Mouse (Mus musculus): ENCODE measurements around the gene Gm14569.

The Gm14569 gene

GRCm38 (mm10) chrX:36491730-36492129 lies at the start of gene Gm14569:
Gene Gm14569 (minus strand): TSS chrX:36491830.
- in situ Hi-C loops (cut with MboI; ENCODE audit: low sequenced_read_pairs) = no loop called here

- in situ Hi-C loops (cut with MboI; ENCODE audit: low sequenced_read_pairs) = no loop called here
These were observed 42.9 kb upstream of the Gm14569 start for GRCm38 (mm10) chrX:36534514-36534913.

DNA sequence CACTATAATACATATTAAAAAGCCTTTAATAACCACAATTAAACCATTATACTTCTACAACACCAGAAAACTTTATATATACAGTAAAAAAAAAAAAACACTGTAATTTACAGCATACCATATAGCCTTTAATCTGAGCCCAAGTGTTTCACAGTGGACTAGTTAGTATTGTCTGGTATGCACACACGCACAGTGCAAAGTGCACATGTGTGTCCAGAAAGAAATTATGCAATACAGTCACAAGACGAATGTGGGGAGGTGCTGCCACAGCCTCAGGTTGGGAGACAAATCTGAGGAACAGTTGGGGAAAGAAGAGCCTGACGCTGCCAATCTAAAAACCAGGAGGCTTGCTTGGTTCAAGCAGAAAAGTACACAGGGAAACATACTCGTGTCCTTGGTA lies 42.1 kb upstream of the Gm14569 start:
- in situ Hi-C loops (cut with MboI; ENCODE audit: low sequenced_read_pairs) = no loop called here

DNA sequence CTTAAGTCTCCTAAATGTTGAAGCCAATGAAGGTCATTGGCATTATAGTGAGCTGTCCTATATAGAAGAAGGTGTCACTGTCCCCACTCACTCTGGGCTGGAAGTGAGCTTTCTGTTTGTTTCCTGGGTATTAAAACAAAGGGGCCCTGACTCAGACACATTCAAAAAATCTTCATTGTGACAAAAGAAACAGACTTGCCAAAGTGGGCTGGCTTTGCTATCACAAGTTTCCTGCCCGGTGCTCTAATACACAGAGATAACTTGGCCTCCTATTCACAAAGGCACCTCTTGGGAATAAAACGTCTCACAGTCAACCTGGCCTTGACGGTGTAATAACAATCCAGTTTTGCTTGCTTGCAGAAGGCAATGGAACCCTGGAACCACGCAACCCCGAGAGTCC lies 38.6 kb upstream of the Gm14569 start:
- in situ Hi-C loops (cut with MboI; ENCODE audit: low sequenced_read_pairs) = no loop called here

DNA sequence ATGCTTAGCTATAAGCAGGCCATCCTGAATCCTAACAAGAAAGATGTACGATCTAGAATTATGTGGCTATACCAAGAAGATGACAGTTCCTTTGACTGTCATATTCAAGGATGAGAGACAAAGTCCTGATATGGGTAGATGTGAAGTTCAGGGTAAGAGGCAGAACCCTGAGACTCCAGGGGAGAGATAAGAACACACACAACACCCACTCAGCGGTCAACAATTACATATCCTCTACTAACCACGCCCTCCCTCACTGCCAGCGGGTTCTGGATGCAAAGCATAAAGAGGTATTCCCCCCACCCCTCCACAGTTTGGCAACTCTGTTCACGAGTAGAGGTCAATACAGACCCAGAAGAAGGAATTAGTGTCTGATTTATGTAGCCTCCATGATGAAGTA lies 32.1 kb upstream of the Gm14569 start:
- in situ Hi-C loops (cut with MboI; ENCODE audit: low sequenced_read_pairs) = loop anchor here (25.0 kb wide), 1 partner anchor 539 kb away; no protein-coding TSS in a partner anchor

DNA sequence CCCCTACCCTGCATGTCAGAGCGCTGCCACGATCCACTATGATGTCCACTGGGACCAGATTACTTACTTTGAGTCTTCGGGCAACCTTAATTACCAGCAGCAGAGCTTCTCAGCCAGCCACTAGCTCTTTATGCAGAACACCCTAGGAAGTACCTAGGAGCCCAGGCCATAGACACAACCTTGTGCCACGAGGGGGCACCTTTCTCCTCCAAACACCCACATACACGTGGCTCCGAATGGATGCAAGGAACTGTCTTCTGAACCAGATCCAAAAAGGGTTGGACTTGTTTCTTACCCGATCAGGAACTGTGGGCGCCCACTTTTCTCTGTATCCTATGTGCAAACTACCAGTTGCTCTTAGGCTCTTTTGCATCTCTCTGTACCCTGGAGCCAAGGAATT lies 22.1 kb upstream of the Gm14569 start:
- in situ Hi-C loops (cut with MboI; ENCODE audit: low sequenced_read_pairs) = loop anchor here (25.0 kb wide), 1 partner anchor 549 kb away; no protein-coding TSS in a partner anchor

DNA sequence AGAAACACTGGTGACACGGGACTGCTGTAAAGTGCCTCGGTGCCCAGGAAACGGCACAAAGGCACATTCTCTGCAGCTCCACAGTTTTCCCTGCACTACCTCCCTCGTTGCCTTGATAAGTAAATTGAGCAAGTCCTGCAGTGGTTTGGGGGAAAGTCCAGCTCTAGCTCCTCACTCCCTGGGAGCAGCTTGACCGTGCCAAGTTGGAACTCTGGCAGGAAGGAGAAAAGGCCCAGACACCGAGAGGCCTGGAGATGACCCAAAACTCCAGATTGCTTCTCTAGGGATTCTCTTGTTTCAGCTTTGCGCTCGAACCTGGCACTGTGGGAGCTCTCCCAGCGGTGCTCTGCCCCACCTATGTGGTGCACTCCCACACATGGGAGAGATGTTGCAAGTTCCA lies 21.6 kb upstream of the Gm14569 start:
- in situ Hi-C loops (cut with MboI; ENCODE audit: low sequenced_read_pairs) = loop anchor here (25.0 kb wide), 1 partner anchor 549 kb away; no protein-coding TSS in a partner anchor

- in situ Hi-C loops (cut with MboI; ENCODE audit: low sequenced_read_pairs) = loop anchor here (25.0 kb wide), 1 partner anchor 555 kb away; no protein-coding TSS in a partner anchor
These were observed 15.2 kb upstream of the Gm14569 start for GRCm38 (mm10) chrX:36506863-36507262.

GRCm38 (mm10) chrX:36489506-36489905 lies 2.1 kb downstream of the Gm14569 start:
- in situ Hi-C loops (cut with MboI; ENCODE audit: low sequenced_read_pairs) = no loop called here

- in situ Hi-C loops (cut with MboI; ENCODE audit: low sequenced_read_pairs) = no loop called here
These were observed 3.6 kb downstream of the Gm14569 start for GRCm38 (mm10) chrX:36487996-36488395.

DNA sequence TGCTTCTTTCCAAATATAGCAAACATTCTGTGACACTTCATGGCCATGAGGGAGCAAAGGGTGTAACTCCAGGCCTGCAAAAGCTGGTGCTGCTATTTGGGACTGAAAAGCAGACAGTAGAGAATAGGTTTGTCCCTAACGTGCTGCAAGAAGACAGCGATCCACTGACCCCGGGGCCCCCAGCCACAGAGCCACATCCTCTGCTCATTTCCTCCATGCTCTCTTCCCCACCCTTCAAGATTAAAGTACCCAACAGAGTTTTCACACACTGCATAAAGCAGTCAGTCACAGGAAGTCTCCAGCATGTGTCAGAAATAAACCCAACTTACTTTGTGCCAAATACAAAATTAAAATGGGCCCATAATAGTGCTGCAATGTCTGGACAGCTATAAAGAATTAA lies 16.8 kb downstream of the Gm14569 start:
- in situ Hi-C loops (cut with MboI; ENCODE audit: low sequenced_read_pairs) = no loop called here

- in situ Hi-C loops (cut with MboI; ENCODE audit: low sequenced_read_pairs) = no loop called here
These were observed 17.4 kb downstream of the Gm14569 start for GRCm38 (mm10) chrX:36474103-36474751.

- in situ Hi-C loops (cut with MboI; ENCODE audit: low sequenced_read_pairs) = no loop called here
These were observed 35.6 kb downstream of the Gm14569 start for GRCm38 (mm10) chrX:36456031-36456430.

DNA sequence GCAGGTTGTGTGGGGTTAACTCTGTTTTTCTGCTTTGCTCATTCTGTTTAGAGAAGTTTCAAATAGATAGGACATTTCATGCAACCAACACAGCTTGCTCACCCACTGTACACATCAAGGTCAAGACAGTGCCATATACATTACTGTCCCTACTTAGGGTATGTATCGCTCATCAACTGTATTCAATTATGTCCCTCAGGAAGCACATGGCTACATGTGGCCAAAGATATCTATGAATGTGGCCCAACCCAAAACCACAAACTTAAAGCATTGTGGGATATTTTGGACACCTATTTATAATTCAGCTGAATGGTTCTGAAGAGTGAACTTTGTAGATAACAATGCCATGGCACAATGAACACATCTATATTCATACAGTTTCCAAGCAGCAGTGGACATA lies 53.7 kb downstream of the Gm14569 start:
- in situ Hi-C loops (cut with MboI; ENCODE audit: low sequenced_read_pairs) = no loop called here

- in situ Hi-C loops (cut with MboI; ENCODE audit: low sequenced_read_pairs) = no loop called here
These were observed 56.6 kb downstream of the Gm14569 start for GRCm38 (mm10) chrX:36434993-36435392.

GRCm38 (mm10) chrX:36419153-36419552 lies 72.5 kb downstream of the Gm14569 start:
- in situ Hi-C loops (cut with MboI; ENCODE audit: low sequenced_read_pairs) = no loop called here

DNA sequence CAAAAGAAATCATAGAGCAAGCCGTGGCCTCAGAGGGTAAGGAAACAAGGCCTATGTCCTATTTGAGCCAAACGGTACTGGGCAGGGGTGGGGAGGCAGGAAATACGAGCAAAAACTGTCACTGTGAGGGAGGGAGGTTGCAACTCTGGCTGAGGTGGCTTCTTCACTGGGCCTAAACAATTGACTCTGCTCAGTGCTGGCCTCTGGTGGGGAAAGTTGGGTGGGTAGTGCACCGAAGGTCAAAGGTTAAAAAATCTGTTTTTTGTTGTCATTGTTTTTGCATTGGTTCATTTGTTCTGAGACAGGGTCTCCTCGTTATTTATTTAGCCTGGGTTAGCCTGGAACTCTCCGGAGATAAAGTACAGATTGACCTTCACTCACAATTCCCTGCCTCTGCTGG lies 89.3 kb downstream of the Gm14569 start:
- in situ Hi-C loops (cut with MboI; ENCODE audit: low sequenced_read_pairs) = no loop called here

- in situ Hi-C loops (cut with MboI; ENCODE audit: low sequenced_read_pairs) = no loop called here
These were observed 90.7 kb downstream of the Gm14569 start, which contains the start of gene Gm6268 for GRCm38 (mm10) chrX:36400980-36401379. Gene Gm6268 (plus strand): TSS chrX:36401280.

- in situ Hi-C loops (cut with MboI; ENCODE audit: low sequenced_read_pairs) = no loop called here
These were observed 98.4 kb downstream of the Gm14569 start for GRCm38 (mm10) chrX:36393279-36393678.

GRCm38 (mm10) chrX:36392672-36393071 lies 99.0 kb downstream of the Gm14569 start:
- in situ Hi-C loops (cut with MboI; ENCODE audit: low sequenced_read_pairs) = no loop called here

DNA sequence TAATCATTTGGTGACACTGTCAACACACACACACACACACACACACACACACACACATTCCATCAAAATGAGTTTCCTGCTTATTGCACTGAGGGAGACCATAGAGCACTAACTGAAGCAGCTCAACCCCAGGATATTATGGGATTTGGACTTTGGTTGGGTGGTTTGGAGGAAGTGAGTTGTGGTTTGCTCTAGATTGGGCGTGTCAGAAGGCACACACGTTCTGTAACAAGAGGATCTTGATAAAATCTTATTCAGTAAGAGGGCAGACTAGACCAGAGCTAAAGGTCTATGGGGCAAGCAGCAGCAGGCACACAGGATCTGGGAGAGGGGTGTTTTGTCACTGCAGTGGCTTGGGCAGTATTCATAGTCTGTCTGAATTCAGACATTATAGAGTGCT lies 101.1 kb downstream of the Gm14569 start:
- in situ Hi-C loops (cut with MboI; ENCODE audit: low sequenced_read_pairs) = no loop called here

GRCm38 (mm10) chrX:36389971-36390370 lies 101.7 kb downstream of the Gm14569 start:
- in situ Hi-C loops (cut with MboI; ENCODE audit: low sequenced_read_pairs) = no loop called here

GRCm38 (mm10) chrX:36385340-36385739 lies 106.3 kb downstream of the Gm14569 start:
- in situ Hi-C loops (cut with MboI; ENCODE audit: low sequenced_read_pairs) = no loop called here

Measured in CH12F3 (cell line).